Mouse (Mus musculus): ENCODE results near the gene Csnk2a1. TPM values are rescaled to one million over a fixed set of nuclear protein-coding genes. Genes with fewer than 3 reads are reported as not detected.

The Csnk2a1 gene
- polyA plus RNA-seq, 1 experiment: 10.1 TPM

DNA sequence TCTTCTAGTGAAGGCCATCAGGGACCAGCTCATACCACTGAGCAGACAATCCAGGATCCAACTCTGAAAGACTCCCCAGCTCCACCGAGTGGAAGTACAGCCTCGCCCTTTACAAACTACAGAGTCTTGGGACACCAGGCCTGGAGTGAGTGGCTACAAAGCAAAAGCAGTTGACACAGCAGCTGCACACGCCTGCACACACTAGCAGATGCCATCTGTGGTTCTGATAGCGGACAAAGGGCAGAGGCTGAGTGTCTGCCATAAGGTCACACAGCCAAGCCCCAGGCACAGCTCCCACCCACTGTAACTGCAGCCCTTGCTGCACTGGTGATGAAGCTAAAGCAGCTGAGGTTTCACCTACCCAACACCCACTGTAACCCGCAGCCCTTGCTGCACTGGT lies 94.9 kb downstream of the Csnk2a1 start:
- Histone ChIP-seq H3K36me3 (ENCODE audit: control insufficient read depth, insufficient read depth, low read length) (peaks cover 72% of the 10 kb centered on the region), H3K27me3 (ENCODE audit: control insufficient read depth, insufficient read depth, low read length) (no peaks in the 10 kb centered on the region), H3K4me3 (ENCODE audit: low read depth, low read length) (no peak overlapping the region), H3K4me1 (ENCODE audit: control insufficient read depth, insufficient read depth, insufficient read length, low read length) (peaks cover 4% of the 10 kb centered on the region; the same call in 1 of the 2 replicates), H3K27ac (ENCODE audit: insufficient read depth, low read depth, low read length) (0 out of 2 replicates have a peak overlapping the region, but pooled peaks have one; percentile 3)
- WGBS: 71% methylated on average over 5 of the region's 5 CpGs
- TF ChIP-seq CTCF (IDR thresholded peaks at IDR 0.05; ENCODE audit: extremely low read depth, insufficient read length, insufficient replicate concordance, low read depth, low read length): no peak
- no peak for TF ChIP-seq POLR2A (IDR thresholded peaks at IDR 0.05; ENCODE audit: low read depth, low read length)

DNA sequence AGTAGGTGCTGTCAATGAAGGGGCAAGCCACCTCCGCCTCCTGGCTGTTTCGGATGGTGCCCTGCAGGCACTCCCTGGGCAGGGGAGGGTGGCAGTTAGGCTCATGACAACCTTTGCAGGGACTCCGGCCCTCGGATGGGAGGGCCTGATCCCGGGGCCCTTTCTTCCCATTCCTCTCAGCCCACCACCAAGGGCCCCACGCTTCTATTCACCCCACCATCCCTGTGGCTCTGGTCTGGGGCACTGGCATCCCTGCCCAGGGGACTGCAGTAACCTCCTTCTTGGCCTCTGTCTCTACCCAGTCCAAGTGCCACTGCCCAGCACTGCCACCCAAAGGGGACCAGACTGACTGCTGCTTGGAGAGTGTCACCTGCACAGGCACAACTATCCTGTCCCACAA lies 95.6 kb downstream of the Csnk2a1 start:
- no peak overlapping the region for H3K27ac ChIP-seq (ENCODE audit: insufficient read depth, low read depth, low read length)
- H3K27me3 ChIP-seq (ENCODE audit: control insufficient read depth, insufficient read depth, low read length): no peaks in the 10 kb centered on the region
- peaks cover 4% of the 10 kb centered on the region; the same call in 1 of the 2 replicates for H3K4me1 ChIP-seq (ENCODE audit: control insufficient read depth, insufficient read depth, insufficient read length, low read length)
- 98% methylated on average over 6 of the region's 6 CpGs for WGBS
- peaks cover 71% of the 10 kb centered on the region for H3K36me3 ChIP-seq (ENCODE audit: control insufficient read depth, insufficient read depth, low read length)
- no peak for TF ChIP-seq CTCF (IDR thresholded peaks at IDR 0.05; ENCODE audit: extremely low read depth, insufficient read length, insufficient replicate concordance, low read depth, low read length)
- no peak overlapping the region for H3K4me3 ChIP-seq (ENCODE audit: low read depth, low read length)

DNA sequence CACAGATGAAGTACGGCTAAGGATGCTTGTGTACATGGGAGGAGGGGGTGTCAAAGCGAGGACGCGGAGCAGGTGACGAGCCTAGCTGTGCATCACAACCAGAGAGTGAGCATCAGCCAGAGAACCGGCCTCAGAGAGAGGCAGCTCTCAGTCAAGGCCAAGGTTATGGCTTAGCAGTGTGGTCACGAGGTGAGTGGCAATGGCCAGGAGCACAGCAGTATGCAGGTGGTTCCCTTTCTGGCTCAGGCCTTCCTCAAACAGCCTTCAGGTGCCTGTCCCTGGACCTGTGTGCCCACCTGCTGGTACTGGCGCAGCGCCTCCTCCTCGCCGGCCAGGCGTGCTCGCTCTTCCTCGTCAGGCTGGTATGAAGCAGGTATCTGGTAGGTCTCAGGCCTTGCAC lies 97.3 kb downstream of the Csnk2a1 start:
- WGBS: 94% methylated on average over 14 of the region's 14 CpGs
- Histone ChIP-seq H3K4me1 (ENCODE audit: control insufficient read depth, insufficient read depth, insufficient read length, low read length) (peaks cover 4% of the 10 kb centered on the region; the same call in 1 of the 2 replicates), H3K27me3 (ENCODE audit: control insufficient read depth, insufficient read depth, low read length) (no peaks in the 10 kb centered on the region), H3K36me3 (ENCODE audit: control insufficient read depth, insufficient read depth, low read length) (peaks cover 66% of the 10 kb centered on the region), H3K27ac (ENCODE audit: insufficient read depth, low read depth, low read length) (no peak overlapping the region), H3K4me3 (ENCODE audit: low read depth, low read length) (no peak overlapping the region)
- no peak for TF ChIP-seq POLR2A (IDR thresholded peaks at IDR 0.05; ENCODE audit: low read depth, low read length)
- no peak for TF ChIP-seq CTCF (IDR thresholded peaks at IDR 0.05; ENCODE audit: extremely low read depth, insufficient read length, insufficient replicate concordance, low read depth, low read length)

DNA sequence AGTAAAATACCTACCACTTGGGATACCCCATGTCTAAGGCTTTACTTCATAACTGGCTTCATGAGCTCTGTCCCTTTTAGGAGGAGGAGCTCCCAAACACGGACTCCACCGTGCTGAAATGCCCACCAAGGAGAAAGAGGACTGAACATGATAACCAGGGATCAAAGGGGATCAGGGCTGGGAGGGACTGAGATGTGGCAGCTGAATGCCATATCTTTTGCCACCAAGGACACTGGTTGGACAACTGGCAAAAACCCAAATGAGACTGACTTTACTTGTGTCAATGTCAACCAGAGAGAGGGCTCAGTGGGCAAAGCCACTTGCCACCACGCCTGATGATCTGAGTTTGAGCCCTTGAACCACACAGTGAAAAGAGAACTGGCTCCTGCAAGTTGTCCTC lies 98.2 kb downstream of the Csnk2a1 start:
- Histone ChIP-seq H3K27ac (ENCODE audit: insufficient read depth, low read depth, low read length) (no peak overlapping the region), H3K36me3 (ENCODE audit: control insufficient read depth, insufficient read depth, low read length) (peaks cover 65% of the 10 kb centered on the region), H3K27me3 (ENCODE audit: control insufficient read depth, insufficient read depth, low read length) (no peaks in the 10 kb centered on the region), H3K4me1 (ENCODE audit: control insufficient read depth, insufficient read depth, insufficient read length, low read length) (peaks cover 4% of the 10 kb centered on the region; the same call in 1 of the 2 replicates), H3K4me3 (ENCODE audit: low read depth, low read length) (no peak overlapping the region)
- no peak for TF ChIP-seq CTCF (IDR thresholded peaks at IDR 0.05; ENCODE audit: extremely low read depth, insufficient read length, insufficient replicate concordance, low read depth, low read length)
- TF ChIP-seq POLR2A (IDR thresholded peaks at IDR 0.05; ENCODE audit: low read depth, low read length): no peak
- 70% methylated on average over 3 of the region's 3 CpGs for WGBS

DNA sequence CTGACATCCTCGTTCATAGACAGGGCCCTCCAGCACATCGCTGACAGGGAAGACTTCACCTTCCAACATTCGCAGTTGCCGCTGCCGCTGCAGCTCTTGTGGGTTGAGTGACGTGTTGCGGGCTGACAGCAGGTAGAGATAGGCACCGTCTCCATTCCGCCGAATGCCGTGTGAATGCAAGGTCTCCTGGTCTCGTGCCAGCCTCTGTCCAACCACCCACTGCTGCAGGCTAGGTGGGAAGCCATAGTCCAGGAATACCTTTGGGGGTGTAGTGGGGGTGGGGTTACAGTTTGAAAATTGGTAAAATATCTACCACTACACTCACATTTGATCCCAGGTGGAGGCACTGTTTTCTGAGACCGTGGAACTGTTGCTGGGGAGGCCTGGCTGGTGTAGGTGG lies 99.5 kb downstream of the Csnk2a1 start:
- no peak overlapping the region for H3K4me3 ChIP-seq (ENCODE audit: low read depth, low read length)
- peaks cover 8% of the 10 kb centered on the region for H3K4me1 ChIP-seq (ENCODE audit: control insufficient read depth, insufficient read depth, insufficient read length, low read length)
- 93% methylated on average over 13 of the region's 13 CpGs for WGBS
- no peak overlapping the region for H3K27ac ChIP-seq (ENCODE audit: insufficient read depth, low read depth, low read length)
- peaks cover 57% of the 10 kb centered on the region for H3K36me3 ChIP-seq (ENCODE audit: control insufficient read depth, insufficient read depth, low read length)
- TF ChIP-seq CTCF (IDR thresholded peaks at IDR 0.05; ENCODE audit: extremely low read depth, insufficient read length, insufficient replicate concordance, low read depth, low read length) (no peak), POLR2A (IDR thresholded peaks at IDR 0.05; ENCODE audit: low read depth, low read length) (no peak)
- H3K27me3 ChIP-seq (ENCODE audit: control insufficient read depth, insufficient read depth, low read length): no peaks in the 10 kb centered on the region

DNA sequence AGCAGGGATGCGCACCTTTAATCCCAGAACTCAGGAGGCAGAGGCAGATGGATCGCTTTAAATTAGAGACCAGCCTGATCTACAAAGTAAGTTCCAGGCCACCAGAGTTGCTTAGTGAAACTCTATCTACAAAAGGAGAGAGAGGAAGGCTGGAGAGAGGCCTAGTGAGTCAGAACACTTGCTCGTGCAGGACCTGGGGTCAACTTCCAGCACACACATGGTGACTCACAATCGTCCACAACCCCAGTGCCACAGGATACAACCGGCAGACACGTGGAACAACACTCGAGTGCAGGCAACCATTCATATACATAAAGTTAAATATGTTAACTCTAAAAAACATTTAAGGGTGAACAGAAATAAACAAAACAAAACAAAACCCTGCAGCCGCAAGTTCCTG lies 100.0 kb downstream of the Csnk2a1 start:
- 85% methylated on average over 8 of the region's 8 CpGs for WGBS
- Histone ChIP-seq H3K4me3 (ENCODE audit: low read depth, low read length) (no peak overlapping the region), H3K27ac (ENCODE audit: insufficient read depth, low read depth, low read length) (no peak overlapping the region), H3K36me3 (ENCODE audit: control insufficient read depth, insufficient read depth, low read length) (peaks cover 56% of the 10 kb centered on the region), H3K4me1 (ENCODE audit: control insufficient read depth, insufficient read depth, insufficient read length, low read length) (peaks cover 9% of the 10 kb centered on the region), H3K27me3 (ENCODE audit: control insufficient read depth, insufficient read depth, low read length) (no peaks in the 10 kb centered on the region)
- TF ChIP-seq CTCF (IDR thresholded peaks at IDR 0.05; ENCODE audit: extremely low read depth, insufficient read length, insufficient replicate concordance, low read depth, low read length) (no peak), POLR2A (IDR thresholded peaks at IDR 0.05; ENCODE audit: low read depth, low read length) (no peak)

DNA sequence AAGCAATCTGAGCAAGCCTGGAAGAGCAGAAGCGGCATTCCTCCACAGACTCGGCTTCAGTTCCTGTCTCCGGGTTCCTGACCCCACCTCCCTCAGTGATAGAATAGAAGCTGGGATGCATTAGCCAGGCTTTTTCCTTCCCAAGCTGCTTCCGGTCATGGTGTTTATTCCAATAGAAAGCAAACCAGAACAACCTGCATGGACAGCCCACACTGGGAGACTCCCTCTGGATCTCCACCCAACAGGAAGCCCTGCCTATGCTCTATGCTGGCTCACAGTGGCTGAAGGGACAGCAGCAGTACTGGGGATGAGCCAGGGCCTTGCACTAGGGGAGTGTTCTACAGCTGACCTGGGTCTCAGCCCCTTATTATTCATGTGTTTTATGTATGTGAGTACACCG lies 101.3 kb downstream of the Csnk2a1 start:
- Histone ChIP-seq H3K27ac (ENCODE audit: insufficient read depth, low read depth, low read length) (no peak overlapping the region), H3K36me3 (ENCODE audit: control insufficient read depth, insufficient read depth, low read length) (peaks cover 44% of the 10 kb centered on the region)
- 74% methylated on average over 5 of the region's 5 CpGs for WGBS

More for the DNA sequence above, 101.3 kb downstream of the Csnk2a1 start:
- Histone ChIP-seq H3K4me3 (ENCODE audit: low read depth, low read length) (no peak overlapping the region), H3K4me1 (ENCODE audit: control insufficient read depth, insufficient read depth, insufficient read length, low read length) (peaks cover 9% of the 10 kb centered on the region), H3K27me3 (ENCODE audit: control insufficient read depth, insufficient read depth, low read length) (no peaks in the 10 kb centered on the region)
- no peak for TF ChIP-seq POLR2A (IDR thresholded peaks at IDR 0.05; ENCODE audit: low read depth, low read length)
- TF ChIP-seq CTCF (IDR thresholded peaks at IDR 0.05; ENCODE audit: extremely low read depth, insufficient read length, insufficient replicate concordance, low read depth, low read length): no peak
